Mouse (Mus musculus) forebrain, embryonic 16.5 days (tissue): Measurements from ENCODE around the gene Mecom. TPM values are rescaled to one million over a fixed set of nuclear protein-coding genes. Genes with fewer than 3 reads are reported as not detected.

Experiments used
- ATAC-seq: fragments of 200-750 bp; cut with Nextera tagmentation; 2 replicates; pipeline ENCODE4 v1.8.0; 2017; ENCODE audit warnings: mild to moderate bottlenecking, moderate library complexity
- H3K27ac ChIP-seq: fragments of 300-500 bp; sonication (generic); 2 replicates; pipeline ENCODE4 v1.5.1; 2014; ENCODE audit warnings: low read length, control low read depth
- H3K27me3 ChIP-seq: fragments of 300-500 bp; sonication (generic); replicated peaks from 2 replicates; pipeline ENCODE4 v1.6.1; 2014; ENCODE audit warnings: low read length; ENCODE audit not compliant: control insufficient read depth, insufficient read depth
- H3K36me3 ChIP-seq: fragments of 300-500 bp; sonication (generic); 2 replicates; pipeline ENCODE4 v1.6.1; 2014; ENCODE audit not compliant: control insufficient read depth, insufficient read depth
- H3K4me1 ChIP-seq: fragments of 300-500 bp; sonication (generic); replicated peaks from 2 replicates; pipeline ENCODE4 v1.6.1; 2014; ENCODE audit warnings: low read length; ENCODE audit not compliant: control insufficient read depth, insufficient read depth
- H3K4me2 ChIP-seq: fragments of 300-500 bp; sonication (generic); 2 replicates; pipeline ENCODE4 v1.6.1; 2014; ENCODE audit warnings: mild to moderate bottlenecking, low read length, control low read depth
- H3K4me3 ChIP-seq: fragments of 300-500 bp; sonication (generic); replicated peaks from 2 replicates; pipeline ENCODE4 v1.5.1; 2014; ENCODE audit warnings: mild to moderate bottlenecking, low read length, control low read depth
- H3K9ac ChIP-seq: fragments of 300-500 bp; sonication (generic); replicated peaks from 2 replicates; pipeline ENCODE4 v1.6.1; 2014; ENCODE audit warnings: low read depth, low read length, control low read depth
- H3K9me3 ChIP-seq: fragments of 300-500 bp; sonication (generic); 2 replicates; pipeline ENCODE4 v1.6.1; 2016; ENCODE audit warnings: low read length; ENCODE audit not compliant: control insufficient read depth
- WGBS: fragments of 180-500 bp; shearing (Covaris S2); extraction: QIAGEN DNeasy Blood & Tissue Kit; methylation state at CpG from one replicate; pipeline ENCODE4 v1.1.7; 2014; 5-methylcytosine and 5-hydroxymethylcytosine counted together
- polyA plus RNA-seq: library from polyadenylated mRNA; unstranded; fragments of >200 nt; fragmentation: Nextera tagmentation; extraction: Ambion mirVana; gene quantifications from 2 replicates; pipeline ENCODE4 v1.2.1, GENCODE M21; 2015

Mecom gene
- polyA plus RNA-seq, 1 experiment from 2014 or later = 2.1 TPM

GRCm38 (mm10) chr3:30097129-30097528 is 450.7 kb downstream of the Mecom start:
- WGBS = 57% methylated on average over 4 of the region's 4 CpGs
- ATAC-seq = no peak
- no peaks in the 10 kb centered on the region for H3K9me3 ChIP-seq
- no peak overlapping the region for H3K9ac ChIP-seq
- no peaks in the 10 kb centered on the region for H3K4me1 ChIP-seq
- H3K27me3 ChIP-seq = no peaks in the 10 kb centered on the region
- no peaks in the 10 kb centered on the region for H3K36me3 ChIP-seq
- H3K4me2 ChIP-seq = no peak overlapping the region
- no peak overlapping the region for H3K4me3 ChIP-seq
- no peak overlapping the region for H3K27ac ChIP-seq

- no peak overlapping the region for H3K27ac ChIP-seq
- ATAC-seq = no peak
- H3K27me3 ChIP-seq = no peaks in the 10 kb centered on the region
- H3K36me3 ChIP-seq = no peaks in the 10 kb centered on the region
- 80% methylated on average over 1 of the region's 1 CpGs for WGBS
- H3K4me1 ChIP-seq = no peaks in the 10 kb centered on the region
- H3K4me2 ChIP-seq = no peak overlapping the region
- no peak overlapping the region for H3K4me3 ChIP-seq
- no peaks in the 10 kb centered on the region for H3K9me3 ChIP-seq
- no peak overlapping the region for H3K9ac ChIP-seq
Measured at GRCm38 (mm10) chr3:30093005-30093404, 454.8 kb downstream of the Mecom start.

- no peak overlapping the region for H3K9ac ChIP-seq
- no peaks in the 10 kb centered on the region for H3K36me3 ChIP-seq
- H3K4me2 ChIP-seq = no peak overlapping the region
- no peaks in the 10 kb centered on the region for H3K27me3 ChIP-seq
- H3K9me3 ChIP-seq = no peaks in the 10 kb centered on the region
- H3K4me1 ChIP-seq = no peaks in the 10 kb centered on the region
- no peak for ATAC-seq
- no peak overlapping the region for H3K4me3 ChIP-seq
- WGBS = 90% methylated on average over 7 of the region's 7 CpGs
- H3K27ac ChIP-seq = no peak overlapping the region
Measured at GRCm38 (mm10) chr3:30092481-30092880, 455.3 kb downstream of the Mecom start.

- no peak for ATAC-seq
- 91% methylated on average over 3 of the region's 3 CpGs for WGBS
Measured at GRCm38 (mm10) chr3:30091860-30092259, 455.9 kb downstream of the Mecom start.

GRCm38 (mm10) chr3:30091401-30091800 is 456.4 kb downstream of the Mecom start:
- ATAC-seq = no peak
- WGBS = 97% methylated on average over 1 of the region's 1 CpGs
- Histone ChIP-seq H3K36me3 (no peaks in the 10 kb centered on the region), H3K9me3 (no peaks in the 10 kb centered on the region), H3K4me3 (no peak overlapping the region), H3K4me2 (no peak overlapping the region), H3K27ac (no peak overlapping the region), H3K4me1 (no peaks in the 10 kb centered on the region), H3K9ac (no peak overlapping the region), H3K27me3 (no peaks in the 10 kb centered on the region)

More at GRCm38 (mm10) chr3:30091860-30092259, 455.9 kb downstream of the Mecom start:
- Histone ChIP-seq H3K4me1 (no peaks in the 10 kb centered on the region), H3K27ac (no peak overlapping the region), H3K4me3 (no peak overlapping the region), H3K36me3 (no peaks in the 10 kb centered on the region), H3K9me3 (no peaks in the 10 kb centered on the region), H3K4me2 (no peak overlapping the region), H3K27me3 (no peaks in the 10 kb centered on the region), H3K9ac (no peak overlapping the region)

GRCm38 (mm10) chr3:30086139-30086538 is 461.7 kb downstream of the Mecom start:
- Histone ChIP-seq H3K9ac (no peak overlapping the region), H3K4me2 (no peak overlapping the region), H3K27ac (no peak overlapping the region), H3K4me1 (no peaks in the 10 kb centered on the region), H3K27me3 (no peaks in the 10 kb centered on the region), H3K9me3 (no peaks in the 10 kb centered on the region), H3K4me3 (no peak overlapping the region), H3K36me3 (no peaks in the 10 kb centered on the region)
- WGBS = 88% methylated on average over 6 of the region's 6 CpGs
- no peak for ATAC-seq

- no peaks in the 10 kb centered on the region; the same call in 1 of the 2 replicates for H3K4me1 ChIP-seq
- WGBS = 69% methylated on average over 1 of the region's 1 CpGs
- no peaks in the 10 kb centered on the region for H3K9me3 ChIP-seq
- ATAC-seq = no peak
- H3K36me3 ChIP-seq = no peaks in the 10 kb centered on the region
- no peak overlapping the region for H3K4me2 ChIP-seq
- no peak overlapping the region for H3K4me3 ChIP-seq
- no peaks in the 10 kb centered on the region for H3K27me3 ChIP-seq
- no peak overlapping the region for H3K27ac ChIP-seq
- H3K9ac ChIP-seq = no peak overlapping the region
Measured at GRCm38 (mm10) chr3:30083842-30084241, 464.0 kb downstream of the Mecom start.

GRCm38 (mm10) chr3:30083268-30083667 is 464.5 kb downstream of the Mecom start:
- WGBS = 85% methylated on average over 9 of the region's 9 CpGs
- H3K27me3 ChIP-seq = no peaks in the 10 kb centered on the region
- no peak overlapping the region for H3K4me2 ChIP-seq
- no peaks in the 10 kb centered on the region for H3K36me3 ChIP-seq
- no peaks in the 10 kb centered on the region; the same call in 1 of the 2 replicates for H3K4me1 ChIP-seq
- H3K9ac ChIP-seq = no peak overlapping the region
- H3K27ac ChIP-seq = no peak overlapping the region
- no peak overlapping the region for H3K4me3 ChIP-seq
- no peaks in the 10 kb centered on the region for H3K9me3 ChIP-seq
- no peak for ATAC-seq

GRCm38 (mm10) chr3:30080827-30081226 is 467.0 kb downstream of the Mecom start:
- H3K4me2 ChIP-seq = no peak overlapping the region
- no peak overlapping the region for H3K4me3 ChIP-seq
- no peaks in the 10 kb centered on the region for H3K9me3 ChIP-seq
- no peak overlapping the region for H3K9ac ChIP-seq
- no peaks in the 10 kb centered on the region for H3K27me3 ChIP-seq
- 58% methylated on average over 7 of the region's 7 CpGs for WGBS
- no peaks in the 10 kb centered on the region; the same call in 1 of the 2 replicates for H3K4me1 ChIP-seq
- ATAC-seq = peak; percentile 40; the same call in 1 of the 2 replicates
- H3K36me3 ChIP-seq = no peaks in the 10 kb centered on the region
- no peak overlapping the region for H3K27ac ChIP-seq

- WGBS = 91% methylated on average over 7 of the region's 7 CpGs
- H3K4me2 ChIP-seq = no peak overlapping the region
- no peaks in the 10 kb centered on the region for H3K36me3 ChIP-seq
- no peaks in the 10 kb centered on the region for H3K27me3 ChIP-seq
- H3K9me3 ChIP-seq = no peaks in the 10 kb centered on the region
- ATAC-seq = no peak
- no peak overlapping the region for H3K27ac ChIP-seq
- H3K4me3 ChIP-seq = no peak overlapping the region
- no peaks in the 10 kb centered on the region; the same call in 1 of the 2 replicates for H3K4me1 ChIP-seq
- no peak overlapping the region for H3K9ac ChIP-seq
Measured at GRCm38 (mm10) chr3:30076522-30076921, 471.3 kb downstream of the Mecom start.
